Mouse (Mus musculus) frontal cortex, postnatal 10 days (tissue): ENCODE data around the gene Pkib.

Experiments
- DNase-seq, 2 experiments: peaks; one replicate each; pipeline ENCODE4 v3.0.0; 2022; ENCODE audit warnings: low spot score in 2 of 2, mixed read lengths in 1 of 2

Gene Pkib

GRCm38 (mm10) chr10:57740733-57741132 is 109.0 kb downstream of the Pkib start:
- DNase-seq: no peak

DNA sequence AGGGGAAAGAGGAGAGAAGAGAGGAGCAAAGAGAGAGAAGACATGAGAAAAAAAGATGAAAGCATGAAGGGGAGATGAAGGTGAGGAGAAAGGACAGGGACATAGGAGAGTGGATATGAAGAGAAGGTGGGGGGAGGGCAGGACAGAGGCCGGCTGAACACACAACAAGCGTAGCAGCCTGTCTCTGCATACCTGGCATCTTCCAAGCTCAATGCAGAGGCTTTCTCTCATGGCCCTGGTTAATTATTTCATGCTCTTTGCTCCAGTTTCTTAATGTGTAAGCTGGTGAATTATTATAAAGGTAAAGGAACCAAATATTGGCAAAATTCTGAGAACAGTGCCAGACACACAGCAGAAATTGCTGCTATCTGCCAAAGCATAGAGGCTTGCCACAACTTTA is 109.6 kb downstream of the Pkib start:
- no peak for DNase-seq

DNA sequence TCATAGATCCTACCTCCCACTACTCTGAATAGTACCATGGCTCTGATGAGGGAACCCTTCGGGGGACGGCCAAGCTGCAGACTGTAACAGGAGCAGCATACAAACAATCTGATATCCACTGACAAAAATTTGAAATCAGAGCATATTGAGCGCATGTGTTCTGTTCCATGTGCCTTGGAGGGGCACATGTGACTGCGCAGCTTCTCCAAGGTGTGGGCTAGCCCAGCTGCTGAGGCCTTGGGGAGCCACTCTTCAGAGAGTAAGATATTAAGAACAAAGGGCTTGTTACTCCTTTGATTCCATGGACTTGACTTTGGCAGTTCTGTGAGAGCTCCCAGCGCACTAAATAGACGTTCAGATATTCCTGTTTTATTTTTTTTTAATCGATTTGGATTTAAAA is 111.3 kb downstream of the Pkib start:
- DNase-seq: no peak

GRCm38 (mm10) chr10:57743606-57744016 is 111.8 kb downstream of the Pkib start:
- DNase-seq: peak in 1 of 2 experiments; percentile 14

GRCm38 (mm10) chr10:57744128-57744765 is 112.5 kb downstream of the Pkib start:
- DNase-seq: peak; percentile 18 to 31

- no peak for DNase-seq
Measured at GRCm38 (mm10) chr10:57745452-57745851, 113.7 kb downstream of the Pkib start.

- no peak for DNase-seq
Measured at GRCm38 (mm10) chr10:57747127-57747526, 115.3 kb downstream of the Pkib start.

- DNase-seq: no peak
Measured at GRCm38 (mm10) chr10:57753343-57753742, 121.6 kb downstream of the Pkib start.

DNA sequence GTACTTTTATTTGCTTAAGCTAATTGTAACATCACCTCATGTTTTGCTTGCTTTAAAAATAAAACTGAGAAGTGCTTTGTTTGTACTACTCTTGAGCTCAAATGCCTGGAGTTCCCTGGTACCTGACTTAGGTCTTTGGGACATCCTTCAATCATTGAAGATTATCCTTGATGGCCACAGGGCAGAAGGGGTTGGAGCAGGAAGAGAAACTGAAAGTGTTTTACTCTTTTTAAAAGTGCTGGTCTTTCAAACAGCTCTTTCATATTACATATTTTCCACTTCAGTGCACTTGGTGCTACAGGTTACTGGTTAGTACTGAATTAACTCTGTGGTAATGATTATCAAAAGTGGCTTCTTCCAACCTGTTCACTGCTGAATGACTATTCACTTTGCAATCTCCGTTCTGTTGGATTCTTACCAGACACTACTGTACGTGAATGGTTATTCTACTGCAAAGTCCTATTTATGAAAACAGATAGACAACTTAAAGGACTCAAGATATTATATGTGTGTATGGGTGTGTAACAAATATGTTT is 123.5 kb downstream of the Pkib start:
- no peak for DNase-seq

DNA sequence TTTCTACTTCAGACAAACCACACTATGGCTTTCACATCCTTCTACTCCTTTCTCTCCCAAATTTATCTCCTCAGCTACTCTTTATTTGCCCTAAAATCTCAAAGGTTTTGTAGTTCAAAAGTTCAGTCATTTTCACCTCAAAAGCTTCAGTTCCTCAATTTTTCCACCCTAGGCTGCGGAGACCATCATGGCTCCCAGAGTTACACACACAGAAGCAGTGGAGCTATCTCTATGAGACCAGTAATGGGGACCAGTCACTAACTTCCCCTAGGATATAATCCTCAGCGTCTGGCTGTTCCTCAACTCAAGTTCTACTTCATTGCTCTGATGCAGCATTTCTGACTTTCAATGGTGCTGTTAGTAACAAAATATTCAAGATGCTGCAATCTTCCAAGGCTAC is 127.2 kb downstream of the Pkib start:
- DNase-seq: no peak

DNA sequence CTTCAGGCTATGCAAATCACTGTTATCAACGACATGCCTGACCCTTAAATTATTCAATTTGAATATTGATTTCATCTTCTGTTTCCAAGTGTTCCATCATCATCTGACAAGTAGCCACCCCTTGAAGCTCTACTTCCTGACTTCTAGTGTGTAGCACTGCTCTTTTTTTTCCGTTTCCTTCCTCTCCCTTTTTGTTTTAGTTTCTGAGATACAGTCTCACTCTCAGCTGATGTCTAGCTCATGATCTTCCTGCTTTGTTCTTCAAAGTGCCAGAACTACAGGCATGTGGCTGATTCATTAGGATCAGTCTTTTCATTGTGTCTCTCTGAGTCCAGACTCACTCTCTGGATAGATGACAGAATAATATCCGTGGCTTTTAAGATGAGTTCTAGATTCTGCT is 128.9 kb downstream of the Pkib start:
- DNase-seq: no peak

DNA sequence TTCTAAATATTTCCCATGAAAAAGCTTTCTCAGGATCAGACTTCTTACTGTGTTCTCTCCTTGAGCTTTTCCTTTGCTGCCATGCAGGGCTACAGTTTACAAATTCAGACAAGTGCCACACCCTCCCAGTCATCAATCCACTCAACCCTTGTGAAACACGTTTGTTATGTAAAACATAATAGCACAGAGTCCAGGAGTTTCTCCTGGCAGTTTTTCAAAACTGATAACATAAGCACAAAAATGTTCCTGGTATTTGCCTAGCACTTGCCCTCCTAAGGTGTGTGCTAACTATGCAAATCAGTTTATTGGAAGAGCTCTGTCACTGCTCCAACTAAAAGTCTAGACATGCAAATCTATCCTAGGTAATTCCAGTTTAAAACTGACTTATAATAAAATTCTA is 131.3 kb downstream of the Pkib start:
- DNase-seq: no peak

DNA sequence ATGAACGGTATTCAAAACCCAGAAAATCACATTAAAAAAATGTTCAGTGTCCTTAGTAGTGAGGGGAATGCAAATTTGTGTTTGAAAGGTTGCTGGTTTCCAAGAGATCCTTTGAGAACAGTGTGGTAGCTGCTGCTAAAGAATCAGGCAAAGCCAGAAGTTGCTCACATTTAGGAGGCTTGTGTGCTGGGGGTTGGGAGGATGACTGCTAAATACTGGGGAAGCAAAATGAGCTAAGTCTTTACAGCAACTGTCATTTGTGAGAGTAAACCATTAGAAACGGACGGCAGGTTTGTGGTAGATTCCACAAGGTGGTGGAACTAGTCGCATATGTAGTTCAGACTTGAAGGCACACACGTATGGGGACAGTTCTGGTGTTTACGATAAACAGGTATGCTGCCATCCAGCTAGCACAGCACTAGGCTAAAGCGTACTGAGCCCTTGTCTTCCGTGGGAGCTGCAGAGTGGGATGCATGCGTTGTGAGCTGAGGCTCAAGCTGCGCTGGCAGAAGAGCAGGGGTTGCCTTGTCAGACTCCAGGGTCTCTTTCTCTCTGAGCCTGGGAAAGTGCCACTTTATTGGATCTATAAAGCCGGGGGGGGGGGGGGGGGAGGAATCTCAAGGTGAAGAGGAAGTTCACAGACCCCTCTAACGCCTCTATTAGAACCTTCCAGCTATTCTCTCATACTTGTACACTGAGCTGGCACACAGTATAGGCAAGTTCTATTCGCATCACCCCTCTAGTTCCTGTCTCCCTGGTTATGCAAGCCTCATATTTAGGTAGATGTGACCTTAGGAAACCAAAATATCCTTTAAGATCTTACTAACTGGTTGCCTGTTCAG is 151.7 kb downstream of the Pkib start:
- DNase-seq: peak; percentile 20 to 24

DNA sequence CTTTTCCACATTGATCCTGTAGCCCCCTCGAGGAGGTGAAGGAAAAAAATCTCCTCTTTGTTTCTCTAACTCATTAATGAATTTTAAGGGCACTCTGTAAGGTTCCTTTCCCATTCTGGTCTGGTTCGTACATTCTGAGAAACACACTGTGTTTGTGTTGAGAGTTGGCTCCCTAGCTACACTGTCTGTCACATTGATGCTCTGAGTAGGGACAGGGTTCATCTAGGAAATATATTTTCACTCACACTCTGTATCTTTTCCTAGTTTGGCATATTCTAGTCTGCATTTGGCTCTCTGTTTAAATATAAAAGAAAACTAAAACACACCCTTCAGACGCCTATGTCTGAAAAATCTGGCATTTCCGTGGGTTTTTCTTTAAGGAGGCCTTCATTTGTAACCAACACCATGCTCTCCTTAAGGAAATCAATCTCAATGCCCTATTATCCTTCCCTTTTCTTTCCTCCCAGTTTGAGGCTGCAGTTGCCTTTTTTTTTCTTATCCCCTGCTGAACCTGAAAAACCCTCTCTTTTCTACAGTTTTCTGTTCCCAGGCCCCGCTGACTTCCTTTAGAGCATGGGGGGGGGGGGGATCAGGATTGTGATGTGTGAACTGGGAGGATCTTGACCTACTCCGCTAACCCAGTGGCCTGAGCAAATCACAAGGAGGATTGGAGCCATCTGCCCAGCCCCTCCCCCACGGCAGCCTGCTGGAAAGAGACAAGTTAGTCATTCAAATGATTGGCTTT is 152.5 kb downstream of the Pkib start:
- peak; percentile 82 to 92 for DNase-seq

GRCm38 (mm10) chr10:57784876-57785150 is 153.0 kb downstream of the Pkib start, which contains the start of gene Fabp7:
Gene Fabp7 (plus strand): TSS chr10:57784881.
- DNase-seq: no peak

GRCm38 (mm10) chr10:57785552-57785951 is 153.8 kb downstream of the Pkib start:
- DNase-seq: no peak
